8 mouse cellular contexts compared by ENCODE assay signal in the genomic region with DNA sequence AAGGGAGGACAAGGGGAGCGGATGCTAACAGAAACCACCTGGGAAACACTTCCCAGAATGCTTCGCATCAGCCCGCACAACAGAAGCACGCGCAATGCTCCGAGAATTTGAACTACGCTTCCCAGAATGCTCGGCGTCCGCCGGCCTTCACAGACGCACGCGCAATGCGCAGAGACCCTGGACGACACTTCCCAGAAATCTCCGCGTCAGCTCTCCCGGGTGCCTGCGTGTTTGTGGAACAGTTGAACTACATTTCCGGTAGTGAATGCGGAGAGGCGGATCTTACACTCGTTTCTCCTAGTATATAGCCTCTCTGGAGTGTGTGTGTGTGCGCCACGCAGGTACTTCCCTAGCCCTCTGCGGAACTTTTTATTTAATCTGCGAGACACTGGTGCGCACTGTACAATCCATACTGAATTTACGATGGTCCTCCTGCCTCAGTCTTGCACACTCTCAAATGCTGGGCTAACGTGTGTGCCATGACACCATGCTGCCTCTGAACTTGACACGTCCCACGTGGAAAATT. TPM values are rescaled to one million over a fixed set of nuclear protein-coding genes. Genes with fewer than 3 reads are reported as not detected.
DNase-seq lines count a peak whose midpoint lies in the region; ATAC-seq and TF ChIP-seq lines count a peak whose summit lies in the region.

Zfp94 (minus strand) TSS at position 100 of the 526 bp plus-strand sequence.

- peak within 1 kb of the TSS; percentile 90 for H3K27ac ChIP-seq in embryonic facial prominence, embryonic 13.5 days
- peak within 1 kb of the TSS; percentile 49; the same call in 1 of the 2 replicates for H3K27ac ChIP-seq in kidney, adult 2 months (ENCODE audit: insufficient read depth, low read depth, low read length)
- H3K27ac ChIP-seq in limb, embryonic 12.5 days: peak within 1 kb of the TSS; percentile 79
- peak within 1 kb of the TSS; percentile 83 for H3K27ac ChIP-seq in midbrain, embryonic 15.5 days
- H3K27ac ChIP-seq in spleen, adult 2 months (ENCODE audit: insufficient read depth, low read length): peak within 1 kb of the TSS; percentile 78

- DNase-seq in 3134 (ENCODE audit: extremely low read depth, insufficient read length, low spot score): peak; percentile 89
- peak; percentile 96 to 97 for DNase-seq in adrenal gland, postnatal 36 days
- DNase-seq in heart, adult 18-20 months: peak; percentile 97
- peak; percentile 98 for DNase-seq in kidney, adult 2 months
- peak; percentile 77 to 95 for DNase-seq in spleen, adult 2 months (ENCODE audit: low read depth in 1 of 2, low spot score in 2 of 2)

- no peak for TF ChIP-seq POLR2A in kidney, adult 2 months (IDR thresholded peaks at IDR 0.05; ENCODE audit: low read depth, low read length)
- peak; percentile 42 for TF ChIP-seq POLR2A in spleen, adult 2 months (IDR thresholded peaks at IDR 0.05; ENCODE audit: low read depth, low read length)

- H3K4me2 ChIP-seq in embryonic facial prominence, embryonic 13.5 days: peak within 1 kb of the TSS; percentile 85
- peak within 1 kb of the TSS; percentile 82 for H3K4me2 ChIP-seq in limb, embryonic 12.5 days
- peak within 1 kb of the TSS; percentile 75 for H3K4me2 ChIP-seq in midbrain, embryonic 15.5 days

- no peak for TF ChIP-seq CTCF in kidney, adult 2 months (conservative IDR thresholded peaks at IDR 0.05; ENCODE audit: insufficient read depth, insufficient read length, low read depth, low read length)
- TF ChIP-seq CTCF in spleen, adult 2 months (IDR thresholded peaks at IDR 0.05; ENCODE audit: extremely low read depth, insufficient read depth, insufficient read length, insufficient replicate concordance): no peak

- WGBS in embryonic facial prominence, embryonic 13.5 days: 2% methylated on average over 33 of the region's 33 CpGs
- WGBS in kidney, adult 2 months: under 1% methylated on average over 33 of the region's 33 CpGs
- WGBS in limb, embryonic 12.5 days: 1% methylated on average over 33 of the region's 33 CpGs
- under 1% methylated on average over 33 of the region's 33 CpGs for WGBS in midbrain, embryonic 15.5 days
- WGBS in spleen, adult 2 months: under 1% methylated on average over 33 of the region's 33 CpGs

- peak; percentile 82 for ATAC-seq in embryonic facial prominence, embryonic 13.5 days (ENCODE audit: insufficient number of reproducible peaks, insufficient read depth, low FRiP score, low TSS enrichment, low read depth)
- ATAC-seq in limb, embryonic 12.5 days (ENCODE audit: insufficient number of reproducible peaks, insufficient read depth, low FRiP score, low TSS enrichment, low read depth): peak; percentile 91
- ATAC-seq in midbrain, embryonic 15.5 days (replicated peaks): peak; percentile 95

- H3K4me3 ChIP-seq in embryonic facial prominence, embryonic 13.5 days: peak within 1 kb of the TSS; percentile 68
- peak within 1 kb of the TSS; percentile 65 for H3K4me3 ChIP-seq in kidney, adult 2 months (ENCODE audit: insufficient read depth, low read depth, low read length)
- peak within 1 kb of the TSS; percentile 55 for H3K4me3 ChIP-seq in limb, embryonic 12.5 days (replicated peaks)
- H3K4me3 ChIP-seq in midbrain, embryonic 15.5 days: peak within 1 kb of the TSS; percentile 66
- peak within 1 kb of the TSS; percentile 73 for H3K4me3 ChIP-seq in spleen, adult 2 months (ENCODE audit: extremely low read depth, insufficient read depth, insufficient read length)

- H3K36me3 ChIP-seq in embryonic facial prominence, embryonic 13.5 days: peaks cover 13% of the 10 kb centered on the region
- no peaks in the 10 kb centered on the region for H3K36me3 ChIP-seq in kidney, adult 2 months (ENCODE audit: control insufficient read depth, insufficient read depth, low read length)
- H3K36me3 ChIP-seq in limb, embryonic 12.5 days: peaks cover 15% of the 10 kb centered on the region
- H3K36me3 ChIP-seq in midbrain, embryonic 15.5 days (replicated peaks): no peaks in the 10 kb centered on the region; the same call in 1 of the 2 replicates
- H3K36me3 ChIP-seq in spleen, adult 2 months (ENCODE audit: control insufficient read depth, insufficient read depth, low read length): peaks cover 4% of the 10 kb centered on the region

- peaks cover 7% of the 10 kb centered on the region for H3K4me1 ChIP-seq in embryonic facial prominence, embryonic 13.5 days
- H3K4me1 ChIP-seq in kidney, adult 2 months (ENCODE audit: control insufficient read depth, insufficient read depth, low read length): peaks cover 6% of the 10 kb centered on the region; the same call in 1 of the 2 replicates
- H3K4me1 ChIP-seq in limb, embryonic 12.5 days (replicated peaks): peaks cover 6% of the 10 kb centered on the region; the same call in 1 of the 2 replicates
- H3K4me1 ChIP-seq in midbrain, embryonic 15.5 days: peaks cover 13% of the 10 kb centered on the region
- H3K4me1 ChIP-seq in spleen, adult 2 months (ENCODE audit: control insufficient read depth, insufficient read depth, insufficient read length): peaks cover 10% of the 10 kb centered on the region; the same call in 1 of the 2 replicates

- H3K27me3 ChIP-seq in embryonic facial prominence, embryonic 13.5 days: no peaks in the 10 kb centered on the region
- H3K27me3 ChIP-seq in kidney, adult 2 months (replicated peaks; ENCODE audit: control insufficient read depth, insufficient read depth, low read length): no peaks in the 10 kb centered on the region
- H3K27me3 ChIP-seq in limb, embryonic 12.5 days: no peaks in the 10 kb centered on the region
- no peaks in the 10 kb centered on the region; the same call in 1 of the 2 replicates for H3K27me3 ChIP-seq in midbrain, embryonic 15.5 days (replicated peaks)
- H3K27me3 ChIP-seq in spleen, adult 2 months (ENCODE audit: control insufficient read depth, insufficient read depth, low read length): no peaks in the 10 kb centered on the region

- peak within 1 kb of the TSS; percentile 85 for H3K9ac ChIP-seq in embryonic facial prominence, embryonic 13.5 days
- H3K9ac ChIP-seq in limb, embryonic 12.5 days (replicated peaks): peak within 1 kb of the TSS; percentile 71
- H3K9ac ChIP-seq in midbrain, embryonic 15.5 days: peak within 1 kb of the TSS; percentile 82

- H3K9me3 ChIP-seq in embryonic facial prominence, embryonic 13.5 days: no peaks in the 10 kb centered on the region
- no peaks in the 10 kb centered on the region for H3K9me3 ChIP-seq in limb, embryonic 12.5 days
- H3K9me3 ChIP-seq in midbrain, embryonic 15.5 days: no peaks in the 10 kb centered on the region

RNA-seq across cellular contexts. Expression of gene Zfp94, which starts in this region (rescaled TPM):
- total RNA-seq in adrenal gland, postnatal 36 days (2021): 1 to 10 TPM; 3.1 to 4.0 TPM
- polyA plus RNA-seq in embryonic facial prominence, embryonic 13.5 days (2015; fragmentation: Nextera tagmentation; extraction: Ambion mirVana): 14.3 and 18.8 TPM in 2 replicates
- total RNA-seq in heart, adult 18-20 months (2021): 1 to 10 TPM; 2.5 TPM
- polyA plus RNA-seq in kidney, adult 2 months (2012; rRNA removed): 9.4 and 10.5 TPM in 2 replicates
- 15.6 and 15.9 TPM in 2 replicates for polyA plus RNA-seq in limb, embryonic 12.5 days (2016; fragmentation: Nextera tagmentation; extraction: Ambion mirVana)
- polyA plus RNA-seq in midbrain, embryonic 15.5 days (2015; fragmentation: Nextera tagmentation; extraction: Ambion mirVana): 23.6 and 24.5 TPM in 2 replicates
- polyA plus RNA-seq in spleen, adult 2 months (2012; rRNA removed): 6.5 and 8.2 TPM in 2 replicates

Comparison
In these comparisons a context has a peak if more than half of its experiments do, and no peak if none do; other contexts are left out.
1. Peak in every context shown above with its lines: DNase-seq, ATAC-seq, H3K4me3 ChIP-seq and H3K27ac ChIP-seq.